In genomic region chr10:81465265-81465645, GRCm38 (mm10) we compare ENCODE assay signal across 8 mouse cellular contexts. TPM values are rescaled to one million over a fixed set of nuclear protein-coding genes. Genes with fewer than 3 reads are reported as not detected.
DNase-seq lines count a peak whose midpoint lies in the region; ATAC-seq and TF ChIP-seq lines count a peak whose summit lies in the region.

No protein-coding gene starts in this region.

- no peaks in the 10 kb centered on the region; the same call in 1 of the 2 replicates for H3K36me3 ChIP-seq in ES-E14 (ENCODE audit: control insufficient read depth, insufficient read depth, low read length, poor library complexity, severe bottlenecking)
- H3K36me3 ChIP-seq in embryonic facial prominence, embryonic 10.5 days (replicated peaks): no peaks in the 10 kb centered on the region
- H3K36me3 ChIP-seq in liver, embryonic 15.5 days (replicated peaks): no peaks in the 10 kb centered on the region

- DNase-seq in layer of hippocampus, postnatal 36 days: peak; percentile 3 to 4
- no peak for DNase-seq in layer of hippocampus, adult 9-11 months
- peak; percentile 98 for DNase-seq in ES-E14 (ENCODE audit: low read depth, low spot score)
- DNase-seq in embryonic facial prominence, embryonic 10.5 days (ENCODE audit: low spot score): peak; percentile 8
- no peak for DNase-seq in adrenal gland, postnatal 14 days
- no peak for DNase-seq in heart, postnatal 4 days
- DNase-seq in layer of hippocampus, adult 9-10 months (ENCODE audit: low spot score): no peak

- H3K9me3 ChIP-seq in ES-E14 (ENCODE audit: control insufficient read depth, insufficient read depth, low read depth, low read length): no peaks in the 10 kb centered on the region
- no peaks in the 10 kb centered on the region for H3K9me3 ChIP-seq in embryonic facial prominence, embryonic 10.5 days
- no peaks in the 10 kb centered on the region for H3K9me3 ChIP-seq in liver, embryonic 15.5 days (replicated peaks)

- H3K4me1 ChIP-seq in ES-E14 (ENCODE audit: control insufficient read depth in 2 of 2, insufficient read depth in 2 of 2, low read length in 2 of 2, poor library complexity in 1 of 2): peaks cover 12 to 36% of the 10 kb centered on the region in 2 experiments
- peaks cover 29% of the 10 kb centered on the region for H3K4me1 ChIP-seq in embryonic facial prominence, embryonic 10.5 days
- peaks cover 28% of the 10 kb centered on the region for H3K4me1 ChIP-seq in liver, embryonic 15.5 days (replicated peaks)

- peak overlapping the region; percentile 25; the same call in 1 of the 2 replicates for H3K27ac ChIP-seq in ES-E14 (ENCODE audit: insufficient read depth, low read depth, low read length, poor library complexity, severe bottlenecking)
- H3K27ac ChIP-seq in embryonic facial prominence, embryonic 10.5 days (replicated peaks): no peak overlapping the region
- H3K27ac ChIP-seq in liver, embryonic 15.5 days (replicated peaks): no peak overlapping the region

- peak overlapping the region; percentile 59; the same call in 1 of the 2 replicates for H3K4me2 ChIP-seq in liver, embryonic 15.5 days

- peak overlapping the region; percentile 37; the same call in 1 of the 2 replicates for H3K9ac ChIP-seq in ES-E14 (ENCODE audit: insufficient read depth, low read depth, low read length, poor library complexity, severe bottlenecking)
- no peak overlapping the region for H3K9ac ChIP-seq in liver, embryonic 15.5 days

- 3% methylated on average over 5 of the region's 5 CpGs for WGBS in embryonic facial prominence, embryonic 10.5 days
- 18% methylated on average over 5 of the region's 5 CpGs for WGBS in liver, embryonic 15.5 days (ENCODE audit: insufficient replicate concordance)

- peak; percentile 29; the same call in 1 of the 2 replicates for ATAC-seq in liver, embryonic 15.5 days (ENCODE audit: insufficient read depth)

- H3K27me3 ChIP-seq in embryonic facial prominence, embryonic 10.5 days (replicated peaks; ENCODE audit: low read depth, poor library complexity, severe bottlenecking): peaks cover 99% of the 10 kb centered on the region
- H3K27me3 ChIP-seq in liver, embryonic 15.5 days: peaks cover 100% of the 10 kb centered on the region

- in situ Hi-C loops in ES-E14 (cut with MboI; ENCODE audit: low sequenced_read_pairs in 2 of 2, unreplicated experiment in 2 of 2): no loop called here

- H3K4me3 ChIP-seq in ES-E14 (ENCODE audit: insufficient read depth in 1 of 2, low read depth in 1 of 2, low read length in 2 of 2, poor library complexity in 1 of 2, severe bottlenecking in 1 of 2): peak overlapping the region; percentile 63 to 67; a peak in 3 of 4 replicates
- H3K4me3 ChIP-seq in embryonic facial prominence, embryonic 10.5 days: peak overlapping the region; percentile 61
- no peak overlapping the region for H3K4me3 ChIP-seq in liver, embryonic 15.5 days (replicated peaks)

TF ChIP-seq in ES-E14, 5 proteins besides CTCF, POLR2A, EP300 and RAD21:
- TF ChIP-seq MAFK (IDR thresholded peaks at IDR 0.05; ENCODE audit: insufficient read depth, low read depth, low read length): no peak
- TF ChIP-seq CHD2 (IDR thresholded peaks at IDR 0.05; ENCODE audit: low read depth, low read length): no peak
- TF ChIP-seq HCFC1 (IDR thresholded peaks at IDR 0.05; ENCODE audit: borderline replicate concordance, insufficient read depth, low read length): no peak
- no peak for TF ChIP-seq ZNF384 (IDR thresholded peaks at IDR 0.05; ENCODE audit: low read depth, low read length)
TF ChIP-seq in ES-E14: peak in this region for 0.

RNA-seq across cellular contexts. Expression of gene Nfic, which starts 9.8 kb away (rescaled TPM):
- 10 to 100 TPM; 55.3 to 55.8 TPM for total RNA-seq in layer of hippocampus, postnatal 36 days (2021)
- 4.9 and 6.3 TPM in 2 replicates for total RNA-seq in ES-E14 (2012; rRNA removed)
- 12.5 and 20.2 TPM in 2 replicates for polyA plus RNA-seq in embryonic facial prominence, embryonic 10.5 days (2016; fragmentation: Nextera tagmentation; extraction: Ambion mirVana)
- polyA plus RNA-seq in liver, embryonic 15.5 days (2015; fragmentation: Nextera tagmentation; extraction: Ambion mirVana): 9.5 and 11.5 TPM in 2 replicates
- total RNA-seq in adrenal gland, postnatal 14 days (2021): 90.1 and 104 TPM in 2 replicates
- total RNA-seq in heart, postnatal 4 days (2021): 100 to 1,000 TPM; 125 to 130 TPM

RNA-seq across cellular contexts. Expression of gene Celf5, which starts 17.3 kb away (rescaled TPM):
- total RNA-seq in layer of hippocampus, postnatal 36 days (2021): 100 to 1,000 TPM; 273 to 281 TPM
- total RNA-seq in ES-E14 (2012; rRNA removed): 5.0 and 8.2 TPM in 2 replicates
- 1.2 and 2.3 TPM in 2 replicates for polyA plus RNA-seq in embryonic facial prominence, embryonic 10.5 days (2016; fragmentation: Nextera tagmentation; extraction: Ambion mirVana)
- 0.02 TPM in 1 of 2 replicates, not detected in the other for polyA plus RNA-seq in liver, embryonic 15.5 days (2015; fragmentation: Nextera tagmentation; extraction: Ambion mirVana)
- total RNA-seq in adrenal gland, postnatal 14 days (2021): 0.48 and 0.98 TPM in 2 replicates
- total RNA-seq in heart, postnatal 4 days (2021): under 1 TPM; 0.09 to 0.33 TPM

RNA-seq across cellular contexts. Expression of gene Ncln, which starts 30.9 kb away (rescaled TPM):
- total RNA-seq in layer of hippocampus, postnatal 36 days (2021): 10 to 100 TPM; 77.1 to 90.0 TPM
- total RNA-seq in ES-E14 (2012; rRNA removed): 254 and 393 TPM in 2 replicates
- polyA plus RNA-seq in embryonic facial prominence, embryonic 10.5 days (2016; fragmentation: Nextera tagmentation; extraction: Ambion mirVana): 85.2 and 94.3 TPM in 2 replicates
- polyA plus RNA-seq in liver, embryonic 15.5 days (2015; fragmentation: Nextera tagmentation; extraction: Ambion mirVana): 43.7 and 52.0 TPM in 2 replicates
- 102 and 107 TPM in 2 replicates for total RNA-seq in adrenal gland, postnatal 14 days (2021)
- total RNA-seq in heart, postnatal 4 days (2021): 10 to 100 TPM; 57.1 to 62.3 TPM

RNA-seq across cellular contexts. Expression of gene S1pr4, which starts 34.7 kb away (rescaled TPM):
- under 1 TPM; 0.40 to 0.65 TPM for total RNA-seq in layer of hippocampus, postnatal 36 days (2021)
- total RNA-seq in ES-E14 (2012; rRNA removed): 0.94 and 1.9 TPM in 2 replicates
- polyA plus RNA-seq in embryonic facial prominence, embryonic 10.5 days (2016; fragmentation: Nextera tagmentation; extraction: Ambion mirVana): 0.28 and 0.51 TPM in 2 replicates
- polyA plus RNA-seq in liver, embryonic 15.5 days (2015; fragmentation: Nextera tagmentation; extraction: Ambion mirVana): 4.1 and 5.4 TPM in 2 replicates
- total RNA-seq in adrenal gland, postnatal 14 days (2021): 2.3 and 7.4 TPM in 2 replicates
- total RNA-seq in heart, postnatal 4 days (2021): under 1 TPM; 0.50 to 0.57 TPM

RNA-seq across cellular contexts. Expression of gene Gna15, which starts 58.8 kb away (rescaled TPM):
- total RNA-seq in layer of hippocampus, postnatal 36 days (2021): 1 to 10 TPM; 3.0 to 3.4 TPM
- total RNA-seq in ES-E14 (2012; rRNA removed): 11.8 and 16.6 TPM in 2 replicates
- 1.2 and 1.3 TPM in 2 replicates for polyA plus RNA-seq in embryonic facial prominence, embryonic 10.5 days (2016; fragmentation: Nextera tagmentation; extraction: Ambion mirVana)
- 4.3 and 5.6 TPM in 2 replicates for polyA plus RNA-seq in liver, embryonic 15.5 days (2015; fragmentation: Nextera tagmentation; extraction: Ambion mirVana)
- 0.85 and 1.9 TPM in 2 replicates for total RNA-seq in adrenal gland, postnatal 14 days (2021)
- under 1 TPM; 0.48 to 0.56 TPM for total RNA-seq in heart, postnatal 4 days (2021)

Comparison
In these comparisons a context has a peak if more than half of its experiments do, and no peak if none do; other contexts are left out.
1. DNase-seq: peak in layer of hippocampus, postnatal 36 days (2 of 2), ES-E14 (single experiment) and embryonic facial prominence, embryonic 10.5 days (single experiment); none in layer of hippocampus, adult 9-11 months (single experiment), adrenal gland, postnatal 14 days (single experiment), heart, postnatal 4 days (single experiment) and layer of hippocampus, adult 9-10 months (single experiment).
2. RNA of gene Celf5, which starts 17.3 kb away (total RNA-seq): 273 to 281 TPM in layer of hippocampus, postnatal 36 days; 5.0 to 8.2 TPM in ES-E14, 0.48 to 0.98 TPM in adrenal gland, postnatal 14 days and 0.09 to 0.33 TPM in heart, postnatal 4 days; every median in the first group is over 10 times any median in the second.